Mouse (Mus musculus) midbrain, postnatal 0 days (tissue): ENCODE measurements around the gene Gm11239. TPM values are rescaled to one million over a fixed set of nuclear protein-coding genes. Genes with fewer than 3 reads are reported as not detected.
"Not testable (repeated sequence)": the region's sequence is repeated elsewhere in the genome, so short reads cannot be mapped to it uniquely, and the experiment has no call there.

Experiments used
- ATAC-seq: fragments of 200-750 bp; cut with Nextera tagmentation; 2 replicates; pipeline ENCODE4 v1.8.0; 2017; ENCODE audit warnings: moderate number of reproducible peaks, mild to moderate bottlenecking, moderate TSS enrichment, moderate library complexity; ENCODE audit not compliant: low FRiP score
- DNase-seq: peaks from one replicate; pipeline ENCODE4 v3.0.0-alpha.2; 2015; ENCODE audit warnings: low spot score
- H3K27ac ChIP-seq: fragments of 300-500 bp; sonication (generic); 2 replicates; pipeline ENCODE4 v1.5.1; 2014; ENCODE audit warnings: low read depth, mild to moderate bottlenecking, low read length, mixed read lengths
- H3K27me3 ChIP-seq: fragments of 300-500 bp; sonication (generic); 2 replicates; pipeline ENCODE4 v1.6.1; 2014; ENCODE audit warnings: low read length, control low read depth, mixed read lengths; ENCODE audit not compliant: insufficient read depth
- H3K36me3 ChIP-seq: fragments of 300-500 bp; sonication (generic); 2 replicates; pipeline ENCODE4 v1.6.1; 2014; ENCODE audit warnings: low read length, control low read depth, mixed read lengths; ENCODE audit not compliant: insufficient read depth
- H3K4me1 ChIP-seq: fragments of 300-500 bp; sonication (generic); 2 replicates; pipeline ENCODE4 v1.6.1; 2014; ENCODE audit warnings: mild to moderate bottlenecking, control low read depth, antibody characterized with exemption, low read length, mixed read lengths; ENCODE audit not compliant: insufficient read depth
- H3K4me2 ChIP-seq: fragments of 300-500 bp; sonication (generic); 2 replicates; pipeline ENCODE4 v1.6.1; 2014; ENCODE audit warnings: low read depth, mild to moderate bottlenecking, low read length, mixed read lengths; ENCODE audit not compliant: poor library complexity, severe bottlenecking
- H3K4me3 ChIP-seq: fragments of 300-500 bp; sonication (generic); 2 replicates; pipeline ENCODE4 v1.5.1; 2014; ENCODE audit warnings: low read depth, mild to moderate bottlenecking, low read length, moderate library complexity
- H3K9ac ChIP-seq: fragments of 300-500 bp; sonication (generic); replicated peaks from 2 replicates; pipeline ENCODE4 v1.6.1; 2014; ENCODE audit warnings: mild to moderate bottlenecking, low read length, moderate library complexity, mixed read lengths; ENCODE audit not compliant: poor library complexity, severe bottlenecking
- H3K9me3 ChIP-seq: fragments of 300-500 bp; sonication (generic); 2 replicates; pipeline ENCODE4 v1.6.1; 2016; ENCODE audit warnings: low read length, control low read depth
- CTCF ChIP-seq: IDR thresholded peaks from 2 replicates; pipeline ENCODE4 v1.5.1; 2016; ENCODE audit warnings: antibody characterized with exemption, mild to moderate bottlenecking
- WGBS: fragments of 180-500 bp; shearing (Covaris S2); extraction: QIAGEN DNeasy Blood & Tissue Kit; methylation state at CpG from one replicate; pipeline ENCODE4 v1.1.7; 2014; 5-methylcytosine and 5-hydroxymethylcytosine counted together
- polyA plus RNA-seq: library from polyadenylated mRNA; unstranded; fragments of >200 nt; fragmentation: Nextera tagmentation; extraction: Ambion mirVana; gene quantifications from 2 replicates; pipeline ENCODE4 v1.2.1, GENCODE M21; 2015
- total RNA-seq: library from RNA; depleted of rRNA; stranded (reverse); fragments of >200 nt; gene quantifications from 2 replicates; pipeline ENCODE4 v1.2.3, GENCODE M21; 2014; rRNA removed

Gm11239 gene
- total RNA-seq (not detected in 2 replicates), polyA plus RNA-seq (not detected in 2 replicates)

DNA sequence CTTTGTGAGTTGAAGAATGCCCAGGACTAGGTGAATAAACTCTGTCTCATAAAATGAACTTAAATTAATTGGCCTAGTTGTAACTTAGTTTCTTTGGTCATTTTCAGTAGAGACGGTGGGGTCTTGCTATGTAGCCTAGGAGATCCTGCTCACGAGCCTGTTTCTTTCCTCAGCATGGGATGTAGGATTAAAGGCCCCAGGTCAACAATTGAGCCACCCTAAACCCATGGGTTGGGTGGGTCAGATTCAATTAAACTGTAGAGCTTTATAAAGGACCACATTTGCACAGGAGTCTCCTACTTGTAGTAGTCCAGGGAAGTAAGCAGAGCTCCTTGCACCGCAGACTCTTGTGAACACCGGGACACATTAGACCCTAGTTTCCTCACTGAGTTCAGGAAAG is at the start of gene Gm11239:
Gene Gm11239 (plus strand): TSS at position 301 of the 400 bp plus-strand sequence.
- not testable (repeated sequence) for H3K36me3 ChIP-seq, H3K27me3 ChIP-seq, H3K4me1 ChIP-seq, H3K27ac ChIP-seq, H3K9ac ChIP-seq, H3K4me2 ChIP-seq, H3K4me3 ChIP-seq, H3K9me3 ChIP-seq, ATAC-seq, DNase-seq
- WGBS: no CpG with 5 or more reads among the region's 4 CpGs

DNA sequence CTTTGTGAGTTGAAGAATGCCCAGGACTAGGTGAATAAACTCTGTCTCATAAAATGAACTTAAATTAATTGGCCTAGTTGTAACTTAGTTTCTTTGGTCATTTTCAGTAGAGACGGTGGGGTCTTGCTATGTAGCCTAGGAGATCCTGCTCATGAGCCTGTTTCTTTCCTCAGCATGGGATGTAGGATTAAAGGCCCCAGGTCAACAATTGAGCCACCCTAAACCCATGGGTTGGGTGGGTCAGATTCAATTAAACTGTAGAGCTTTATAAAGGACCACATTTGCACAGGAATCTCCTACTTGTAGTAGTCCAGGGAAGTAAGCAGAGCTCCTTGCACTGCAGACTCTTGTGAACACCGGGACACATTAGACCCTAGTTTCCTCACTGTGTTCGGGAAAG is 45.5 kb upstream of the Gm11239 start, which contains the start of gene Gm11237:
Gene Gm11237 (plus strand): TSS at position 301 of the 400 bp plus-strand sequence.
- DNase-seq, H3K36me3 ChIP-seq, H3K4me3 ChIP-seq, H3K4me2 ChIP-seq, H3K9me3 ChIP-seq, H3K9ac ChIP-seq, H3K27ac ChIP-seq, ATAC-seq, H3K27me3 ChIP-seq, H3K4me1 ChIP-seq: not testable (repeated sequence)
- no CpG with 5 or more reads among the region's 3 CpGs for WGBS

DNA sequence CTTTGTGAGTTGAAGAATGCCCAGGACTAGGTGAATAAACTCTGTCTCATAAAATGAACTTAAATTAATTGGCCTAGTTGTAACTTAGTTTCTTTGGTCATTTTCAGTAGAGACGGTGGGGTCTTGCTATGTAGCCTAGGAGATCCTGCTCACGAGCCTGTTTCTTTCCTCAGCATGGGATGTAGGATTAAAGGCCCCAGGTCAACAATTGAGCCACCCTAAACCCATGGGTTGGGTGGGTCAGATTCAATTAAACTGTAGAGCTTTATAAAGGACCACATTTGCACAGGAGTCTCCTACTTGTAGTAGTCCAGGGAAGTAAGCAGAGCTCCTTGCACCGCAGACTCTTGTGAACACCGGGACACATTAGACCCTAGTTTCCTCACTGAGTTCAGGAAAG is 30.3 kb upstream of the Gm11239 start, which contains the start of gene Gm11236:
Gene Gm11236 (plus strand): TSS at position 301 of the 400 bp plus-strand sequence.
- not testable (repeated sequence) for H3K9me3 ChIP-seq, H3K27ac ChIP-seq, H3K4me3 ChIP-seq, H3K4me2 ChIP-seq, H3K4me1 ChIP-seq, ATAC-seq, H3K36me3 ChIP-seq, DNase-seq, H3K27me3 ChIP-seq, H3K9ac ChIP-seq
- no CpG with 5 or more reads among the region's 4 CpGs for whole genome bisulfite sequencing

DNA sequence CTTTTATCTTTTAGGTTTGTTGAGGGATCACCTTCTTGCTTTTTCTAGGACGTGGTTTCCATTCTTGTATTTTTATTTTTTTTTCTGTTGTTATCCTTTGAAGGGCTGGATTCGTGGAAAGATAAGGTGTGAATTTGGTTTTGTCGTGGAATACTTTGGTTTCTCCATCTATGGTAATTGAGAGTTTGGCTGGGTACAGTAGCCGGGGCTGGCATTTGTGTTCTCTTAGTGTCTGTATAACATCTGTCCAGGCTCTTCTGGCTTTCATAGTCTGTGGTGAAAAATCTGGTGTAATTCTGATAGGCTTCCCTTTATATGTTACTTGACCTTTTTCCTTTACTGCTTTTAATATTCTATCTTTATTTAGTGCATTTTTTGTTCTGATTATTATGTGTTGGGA is 6.3 kb upstream of the Gm11239 start:
- not testable (repeated sequence) for ATAC-seq, DNase-seq

DNA sequence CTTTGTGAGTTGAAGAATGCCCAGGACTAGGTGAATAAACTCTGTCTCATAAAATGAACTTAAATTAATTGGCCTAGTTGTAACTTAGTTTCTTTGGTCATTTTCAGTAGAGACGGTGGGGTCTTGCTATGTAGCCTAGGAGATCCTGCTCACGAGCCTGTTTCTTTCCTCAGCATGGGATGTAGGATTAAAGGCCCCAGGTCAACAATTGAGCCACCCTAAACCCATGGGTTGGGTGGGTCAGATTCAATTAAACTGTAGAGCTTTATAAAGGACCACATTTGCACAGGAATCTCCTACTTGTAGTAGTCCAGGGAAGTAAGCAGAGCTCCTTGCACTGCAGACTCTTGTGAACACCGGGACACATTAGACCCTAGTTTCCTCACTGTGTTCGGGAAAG is 15.1 kb downstream of the Gm11239 start, which contains the start of gene Gm428:
Gene Gm428 (plus strand): TSS at position 301 of the 400 bp plus-strand sequence.
- no CpG with 5 or more reads among the region's 4 CpGs for WGBS
- ATAC-seq: not testable (repeated sequence)

More for the DNA sequence above, 6.3 kb upstream of the Gm11239 start:
- H3K9me3 ChIP-seq, H3K9ac ChIP-seq, H3K27ac ChIP-seq, H3K4me2 ChIP-seq, H3K36me3 ChIP-seq, H3K27me3 ChIP-seq, H3K4me3 ChIP-seq, H3K4me1 ChIP-seq: not testable (repeated sequence)
- 90% methylated on average over 4 of the region's 4 CpGs for WGBS

DNA sequence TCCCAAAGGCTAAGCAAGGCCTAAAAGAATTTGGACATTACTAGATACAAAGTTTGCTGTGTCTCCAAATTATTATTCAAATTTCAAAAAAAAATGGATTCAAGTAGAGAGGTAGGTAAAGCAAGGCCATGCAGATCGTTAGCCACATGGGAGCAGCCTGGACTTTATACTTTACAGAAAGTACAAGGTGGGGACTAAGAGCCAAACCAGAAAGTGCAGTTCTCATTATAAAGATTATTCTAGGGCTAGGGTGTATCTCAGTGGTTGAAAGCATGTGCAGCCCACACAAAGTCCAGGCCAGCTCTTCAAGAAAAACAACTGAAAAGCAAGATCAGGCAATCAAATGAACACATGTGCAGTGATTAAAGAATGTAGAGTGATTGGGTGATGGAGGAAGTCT is 50.6 kb downstream of the Gm11239 start:
- Histone ChIP-seq H3K27me3 (no peaks in the 10 kb centered on the region), H3K9me3 (no peaks in the 10 kb centered on the region), H3K4me3 (no peak overlapping the region), H3K4me2 (no peak overlapping the region), H3K27ac (no peak overlapping the region), H3K4me1 (no peaks in the 10 kb centered on the region), H3K9ac (no peak overlapping the region), H3K36me3 (no peaks in the 10 kb centered on the region)
- ATAC-seq (no peak), DNase-seq (no peak)
- TF ChIP-seq CTCF: no peak
- 94% methylated on average over 1 of the region's 1 CpGs for whole genome bisulfite sequencing

More for the DNA sequence above, 15.1 kb downstream of the Gm11239 start, which contains the start of gene Gm428:
- not testable (repeated sequence) for H3K9ac ChIP-seq, H3K27me3 ChIP-seq, H3K9me3 ChIP-seq, H3K4me3 ChIP-seq, H3K4me2 ChIP-seq, H3K4me1 ChIP-seq, H3K27ac ChIP-seq, DNase-seq, H3K36me3 ChIP-seq
